In genomic region chr13:29983523-29984191, GRCm38 (mm10) we compare ENCODE assay signal across 8 mouse cellular contexts. TPM values are rescaled to one million over a fixed set of nuclear protein-coding genes. Genes with fewer than 3 reads are reported as not detected.
DNase-seq lines count a peak whose midpoint lies in the region; ATAC-seq and TF ChIP-seq lines count a peak whose summit lies in the region.

No protein-coding gene starts in this region.

- ATAC-seq in CD4-positive, CD25-positive, alpha-beta regulatory T cell, adult 4 months: no peak
- ATAC-seq in heart, embryonic 12.5 days (ENCODE audit: insufficient number of reproducible peaks, low FRiP score): no peak
- no peak for ATAC-seq in lung, postnatal 0 days

- H3K36me3 ChIP-seq in E14TG2a.4 (ENCODE audit: insufficient read depth, low read length): peaks cover 38% of the 10 kb centered on the region
- H3K36me3 ChIP-seq in heart, embryonic 12.5 days: 0 out of 2 replicates have a peak, but pooled peaks cover 10% of the 10 kb centered on the region
- H3K36me3 ChIP-seq in lung, postnatal 0 days (ENCODE audit: insufficient read depth, low read length): no peaks in the 10 kb centered on the region

- no peak for TF ChIP-seq CTCF in E14TG2a.4 (conservative IDR thresholded peaks at IDR 0.05; ENCODE audit: low read length)
- TF ChIP-seq CTCF in lung, postnatal 0 days (IDR thresholded peaks at IDR 0.05): no peak

- H3K27ac ChIP-seq in heart, embryonic 12.5 days (ENCODE audit: poor library complexity, severe bottlenecking): peak overlapping the region; percentile 99
- peak overlapping the region; percentile 96 for H3K27ac ChIP-seq in lung, postnatal 0 days (ENCODE audit: low read length)

- H3K9me3 ChIP-seq in E14TG2a.4 (ENCODE audit: low read length): no peaks in the 10 kb centered on the region
- H3K9me3 ChIP-seq in heart, embryonic 12.5 days (replicated peaks): no peaks in the 10 kb centered on the region
- no peaks in the 10 kb centered on the region for H3K9me3 ChIP-seq in lung, postnatal 0 days (ENCODE audit: low read length)

- WGBS in heart, embryonic 12.5 days: under 1% methylated on average over 34 of the region's 35 CpGs
- 2% methylated on average over 29 of the region's 35 CpGs for WGBS in lung, postnatal 0 days

- H3K9ac ChIP-seq in heart, embryonic 12.5 days: peak overlapping the region; percentile 100
- peak overlapping the region; percentile 84 for H3K9ac ChIP-seq in lung, postnatal 0 days (replicated peaks; ENCODE audit: low read depth)

- H3K4me3 ChIP-seq in E14TG2a.4 (replicated peaks; ENCODE audit: low read length): peak overlapping the region; percentile 97
- peak overlapping the region; percentile 82 for H3K4me3 ChIP-seq in heart, embryonic 12.5 days
- H3K4me3 ChIP-seq in lung, postnatal 0 days (ENCODE audit: low read depth, low read length): peak overlapping the region; percentile 90

- H3K4me2 ChIP-seq in heart, embryonic 12.5 days: peak overlapping the region; percentile 86
- peak overlapping the region; percentile 100 for H3K4me2 ChIP-seq in lung, postnatal 0 days (replicated peaks; ENCODE audit: low read depth, low read length)

- H3K4me1 ChIP-seq in E14TG2a.4 (replicated peaks; ENCODE audit: low read depth, low read length): peaks cover 57% of the 10 kb centered on the region
- peaks cover 38% of the 10 kb centered on the region for H3K4me1 ChIP-seq in heart, embryonic 12.5 days (replicated peaks)
- no peaks in the 10 kb centered on the region for H3K4me1 ChIP-seq in lung, postnatal 0 days (ENCODE audit: insufficient read depth, low read depth, low read length)

- H3K27me3 ChIP-seq in E14TG2a.4 (ENCODE audit: insufficient read depth, low read length): peaks cover 5% of the 10 kb centered on the region
- no peaks in the 10 kb centered on the region for H3K27me3 ChIP-seq in heart, embryonic 12.5 days (replicated peaks)
- no peaks in the 10 kb centered on the region for H3K27me3 ChIP-seq in lung, postnatal 0 days (replicated peaks; ENCODE audit: insufficient read depth, low read length)

- peak; percentile 52 for DNase-seq in CD4-positive, CD25-positive, alpha-beta regulatory T cell, adult 2 months (ENCODE audit: low read depth, low spot score)
- peak; percentile 53 for DNase-seq in cerebellum, adult 9-10 months
- peak; percentile 52 to 55 for DNase-seq in layer of hippocampus, postnatal 10 days (ENCODE audit: low spot score in 2 of 2)
- peak; percentile 34 for DNase-seq in lung, postnatal 0 days (ENCODE audit: low spot score)
- DNase-seq in right cerebral cortex, postnatal 25 days: peak; percentile 56

- no peak for TF ChIP-seq EP300 in lung, postnatal 0 days (IDR thresholded peaks at IDR 0.05)

RNA-seq across cellular contexts. Expression of gene E2f3, which starts 2.2 kb away (rescaled TPM):
- polyA plus RNA-seq in CD4-positive, CD25-positive, alpha-beta regulatory T cell, adult 4 months (2017; shearing (Covaris generic)): 1 to 10 TPM; 2.8 to 3.8 TPM
- polyA plus RNA-seq in heart, embryonic 12.5 days (2016; fragmentation: Nextera tagmentation; extraction: Ambion mirVana): 13.5 and 14.5 TPM in 2 replicates
- 10 to 100 TPM; 25.8 to 27.5 TPM for total RNA-seq in layer of hippocampus, postnatal 10 days (2021)
- 2.6 and 3.0 TPM in 2 replicates for polyA plus RNA-seq in lung, postnatal 0 days (2015; fragmentation: Nextera tagmentation; extraction: Ambion mirVana)
